Mouse (Mus musculus): ENCODE measurements around the gene Gm14137.

DNA sequence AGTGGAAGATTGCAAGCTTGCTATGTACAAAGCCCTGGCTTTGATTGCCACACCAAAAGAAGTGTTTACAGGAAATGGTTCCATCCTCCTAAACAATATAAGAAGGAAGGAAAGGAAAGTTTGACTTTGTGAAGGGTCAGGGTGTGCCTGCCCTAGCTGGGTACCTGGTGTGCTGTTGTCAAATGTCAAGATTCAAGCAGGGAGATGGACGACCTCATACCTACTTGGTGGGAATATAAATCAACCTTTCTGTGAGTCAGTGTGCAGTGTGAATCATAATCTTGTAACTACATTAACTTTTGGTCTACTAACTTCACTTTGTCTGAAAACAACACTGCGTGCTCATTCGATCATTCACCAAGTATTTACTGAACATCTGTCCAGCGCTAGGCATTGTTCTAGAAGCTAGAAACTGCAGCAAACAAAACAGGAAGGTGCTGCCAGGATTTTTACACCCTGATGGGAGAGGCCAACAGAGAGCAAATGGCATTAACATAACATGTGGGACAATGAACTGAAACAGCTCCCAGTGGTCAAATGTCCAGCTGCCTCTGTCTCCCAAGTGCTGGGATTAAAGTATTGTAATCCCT lies 29.7 kb downstream of the Gm14137 start:
- TF ChIP-seq CTCF (IDR thresholded peaks at IDR 0.05; ENCODE audit: insufficient read depth, low read depth, low read length) (no peak), POLR2A (IDR thresholded peaks at IDR 0.05; ENCODE audit: insufficient read depth, low read depth, low read length) (no peak)

All from olfactory bulb, adult 2 months (tissue).